Mouse (Mus musculus) liver, adult 2 months (tissue): ENCODE results near the gene Fig4.

Experiments used
- CTCF ChIP-seq: fragments of 200-500 bp; IDR thresholded peaks from 2 replicates; pipeline ENCODE4 v1.5.1; 2011; ENCODE audit warnings: low read depth, low read length, control low read depth
- POLR2A ChIP-seq: fragments of 200-500 bp; IDR thresholded peaks from 2 replicates; pipeline ENCODE4 v1.6.1; 2011; ENCODE audit warnings: low read length, control low read depth; ENCODE audit not compliant: insufficient read depth; ENCODE audit errors: extremely low read depth

DNA sequence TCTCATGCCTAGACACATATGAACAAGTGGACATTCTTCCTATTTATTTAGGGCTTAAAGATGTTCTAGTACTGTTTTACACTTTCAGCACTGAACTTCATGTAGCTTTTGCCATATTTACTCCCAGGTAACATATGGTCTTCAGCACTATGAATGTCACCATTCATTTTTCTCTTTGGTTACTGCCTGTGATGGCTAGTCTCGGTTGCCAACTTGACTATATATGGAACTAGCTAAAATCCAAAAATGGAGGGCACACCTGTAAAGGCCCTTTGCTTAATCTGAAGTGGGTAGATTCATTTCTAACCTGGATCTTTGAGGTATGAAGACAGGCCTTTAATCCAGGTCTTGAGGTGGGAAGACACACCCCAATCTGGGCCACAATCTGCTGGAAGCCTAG is 28.2 kb downstream of the Fig4 start:
- no peak for TF ChIP-seq CTCF
- no peak for TF ChIP-seq POLR2A
